Mouse (Mus musculus) lung, postnatal 0 days (tissue): ENCODE data around the gene Cmah.

Source experiments
- CTCF ChIP-seq: IDR thresholded peaks from 2 replicates; pipeline ENCODE4 v1.5.1; 2016; ENCODE audit warnings: antibody characterized with exemption, mild to moderate bottlenecking
- EP300 ChIP-seq: IDR thresholded peaks from 2 replicates; pipeline ENCODE4 v1.6.1; 2016; ENCODE audit warnings: antibody characterized with exemption, mild to moderate bottlenecking, control low read depth

- no peak for TF ChIP-seq CTCF
- TF ChIP-seq EP300 = no peak
Observed at GRCm38 (mm10) chr13:24453737-24454136, 126.5 kb downstream of the Cmah start.
